Mouse (Mus musculus) T-helper 2 cell (primary cell): ENCODE measurements around the gene Smim17.

ENCODE experiments used
- in situ Hi-C: fragments of 300-600 bp; cut with MboI, MseI; formaldehyde crosslinking; loops from one replicate; pipeline ENCODE4 v1.15.1; 2025; ENCODE audit warnings: high pct_unique_total_duplicates

Gene Smim17

DNA sequence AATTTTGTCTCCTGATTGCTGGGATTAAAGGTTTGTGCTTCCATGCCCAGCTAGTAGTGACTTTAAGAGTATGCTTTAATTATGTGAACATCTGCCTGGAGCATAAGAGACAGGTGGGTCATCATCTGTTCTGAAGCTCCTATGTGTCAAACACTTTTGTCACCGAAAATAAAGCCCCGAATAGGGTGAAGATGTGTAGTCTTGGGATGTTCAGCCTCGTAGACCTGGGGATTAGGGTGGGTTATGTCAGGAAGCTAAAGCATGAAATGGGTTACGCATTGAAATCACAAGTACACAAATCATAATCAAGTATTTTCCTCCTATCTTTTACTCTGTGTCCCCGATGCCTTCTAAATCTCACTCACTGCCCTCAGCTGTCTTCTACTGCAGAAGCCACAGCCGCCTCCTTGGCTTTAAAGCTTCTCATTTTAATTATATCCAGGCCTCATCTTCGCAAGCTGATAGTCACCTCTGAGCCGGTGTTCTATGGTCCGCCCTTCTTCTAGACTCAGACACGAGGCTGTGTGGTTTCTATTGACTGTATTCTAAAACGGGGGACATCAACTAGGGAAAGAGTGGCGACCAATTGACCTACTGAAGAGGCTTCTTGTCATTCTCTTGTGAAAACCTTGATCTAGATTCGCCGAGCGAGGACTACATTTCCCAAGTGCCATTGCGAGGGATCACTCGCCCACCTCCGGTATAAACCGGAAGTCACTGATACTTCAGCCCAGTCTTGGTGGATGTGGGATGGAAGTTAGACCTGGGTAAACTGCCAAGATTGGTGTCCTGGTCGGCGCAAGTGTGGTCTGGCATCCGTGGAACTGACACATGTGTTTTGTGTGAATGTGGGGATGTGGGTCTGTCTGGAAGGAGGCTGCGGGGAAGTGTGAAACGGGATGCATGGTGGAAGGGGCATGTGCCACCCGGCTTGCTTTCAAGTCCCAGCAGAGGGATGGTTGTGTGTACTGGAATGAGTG, at the start of gene Smim17:
TSS of gene Smim17 (plus strand) at position 720 of the 980 bp plus-strand sequence.
- in situ Hi-C loops: loop anchor here (25.0 kb wide), 1 partner anchor 1311 kb away; the partner anchor contains the start of gene Epn1

GRCm38 (mm10) chr7:6358121-6358520, 40.4 kb upstream of the Smim17 start:
- in situ Hi-C loops: loop anchor here (5.0 to 25.0 kb wide), 4 partner anchors 74 to 929 kb away; partner anchors contain the start of genes Gm45844, Peg3 and Usp29

DNA sequence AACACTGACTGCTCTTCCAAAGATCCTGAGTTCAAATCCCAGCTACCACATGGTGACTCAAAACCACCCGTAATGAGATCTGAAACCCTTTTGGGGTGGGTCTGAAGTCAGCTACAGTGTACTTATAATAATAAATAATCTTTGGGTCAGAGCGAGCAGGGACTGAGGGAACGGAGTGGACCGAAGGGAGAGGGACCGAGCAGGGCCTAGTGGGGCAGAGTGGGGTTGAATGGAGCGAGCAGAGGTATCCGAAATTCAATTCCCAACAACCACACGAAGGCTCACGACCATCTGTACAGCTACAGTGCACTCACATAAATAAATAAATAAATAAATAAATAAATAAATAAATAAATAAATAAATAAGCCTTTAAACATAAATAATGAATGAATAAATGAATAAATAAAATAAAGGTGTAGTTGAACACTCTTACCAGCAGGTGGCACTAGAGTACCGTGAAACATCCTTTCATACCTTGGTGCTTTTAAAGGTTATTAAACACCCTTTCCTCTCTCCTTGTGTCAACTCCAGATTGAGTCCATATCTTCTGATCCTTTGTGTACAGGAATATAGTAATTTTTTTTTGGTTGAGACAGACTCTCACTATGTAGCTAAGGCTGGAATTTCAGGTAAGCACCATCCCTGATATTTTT, 39.5 kb upstream of the Smim17 start:
- in situ Hi-C loops: loop anchor here (5.0 to 25.0 kb wide), 4 partner anchors 73 to 928 kb away; partner anchors contain the start of genes Gm45844, Peg3 and Usp29

- in situ Hi-C loops: loop anchor here (5.0 to 25.0 kb wide), 3 partner anchors 377 to 927 kb away; partner anchors contain the start of genes Gm45844, Peg3 and Usp29
Observed at GRCm38 (mm10) chr7:6360477-6361060, 37.9 kb upstream of the Smim17 start.

- in situ Hi-C loops: loop anchor here (5.0 to 25.0 kb wide), 3 partner anchors 376 to 926 kb away; partner anchors contain the start of genes Gm45844, Peg3 and Usp29
Observed at GRCm38 (mm10) chr7:6361756-6362155, 36.8 kb upstream of the Smim17 start.

- in situ Hi-C loops: loop anchor here (5.0 to 25.0 kb wide), 3 partner anchors 375 to 925 kb away; partner anchors contain the start of genes Gm45844, Peg3 and Usp29
Observed at GRCm38 (mm10) chr7:6362268-6363046, 36.1 kb upstream of the Smim17 start.

GRCm38 (mm10) chr7:6363047-6363488, 35.4 kb upstream of the Smim17 start, which contains the start of gene Zfp78:
TSS of gene Zfp78 (plus strand) at chr7:6363280.
- in situ Hi-C loops: loop anchor here (5.0 to 25.0 kb wide), 3 partner anchors 374 to 924 kb away; partner anchors contain the start of genes Gm45844, Peg3 and Usp29

GRCm38 (mm10) chr7:6364761-6365160, 33.8 kb upstream of the Smim17 start:
- in situ Hi-C loops: loop anchor here (5.0 to 25.0 kb wide), 3 partner anchors 373 to 923 kb away; partner anchors contain the start of genes Gm45844, Peg3 and Usp29

DNA sequence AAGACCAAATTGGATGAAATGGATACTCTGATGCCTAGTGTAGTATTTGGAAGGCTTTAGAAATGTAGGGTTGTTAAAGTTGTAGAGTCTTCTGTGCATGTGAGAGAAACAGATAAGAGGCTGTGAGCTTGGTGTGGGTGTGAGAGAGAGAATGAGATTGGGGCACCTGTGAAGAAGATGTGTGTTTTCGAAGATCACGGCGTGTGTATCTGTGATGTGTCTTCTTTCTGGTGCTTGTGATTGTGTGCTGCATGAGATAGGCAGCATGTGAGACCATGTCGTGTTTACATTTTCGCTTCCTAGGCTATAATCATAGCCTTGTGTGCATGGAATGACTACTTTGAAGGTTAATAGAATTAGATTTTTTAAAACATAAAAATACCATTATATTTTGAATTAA, 31.3 kb upstream of the Smim17 start:
- in situ Hi-C loops: loop anchor here (25.0 kb wide), 2 partner anchors 370 to 920 kb away; partner anchors contain the start of genes Gm45844, Peg3 and Usp29

DNA sequence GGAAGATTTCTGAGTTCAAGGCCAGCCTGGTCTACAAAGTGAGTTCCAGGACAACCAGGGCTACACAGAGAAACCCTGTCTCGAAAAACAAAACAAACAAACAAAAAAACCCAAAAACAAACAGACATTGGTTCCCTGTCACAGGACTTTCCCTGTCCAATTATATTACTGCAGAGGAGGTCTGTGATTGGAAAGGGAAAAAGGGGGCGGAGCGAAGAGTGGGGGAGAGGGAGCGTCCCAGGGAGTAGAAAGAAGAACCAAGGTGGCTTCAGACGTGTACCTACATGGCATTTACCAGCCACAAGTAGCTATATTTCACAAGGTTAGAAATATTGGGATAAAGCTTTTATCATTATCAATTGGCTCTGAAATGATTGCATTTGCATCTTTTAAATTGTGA, 30.4 kb upstream of the Smim17 start:
- in situ Hi-C loops: loop anchor here (25.0 kb wide), 2 partner anchors 369 to 919 kb away; partner anchors contain the start of genes Gm45844, Peg3 and Usp29

- in situ Hi-C loops: loop anchor here (25.0 kb wide), 2 partner anchors 368 to 918 kb away; partner anchors contain the start of genes Gm45844, Peg3 and Usp29
Observed at GRCm38 (mm10) chr7:6369460-6369859, 29.1 kb upstream of the Smim17 start.

DNA sequence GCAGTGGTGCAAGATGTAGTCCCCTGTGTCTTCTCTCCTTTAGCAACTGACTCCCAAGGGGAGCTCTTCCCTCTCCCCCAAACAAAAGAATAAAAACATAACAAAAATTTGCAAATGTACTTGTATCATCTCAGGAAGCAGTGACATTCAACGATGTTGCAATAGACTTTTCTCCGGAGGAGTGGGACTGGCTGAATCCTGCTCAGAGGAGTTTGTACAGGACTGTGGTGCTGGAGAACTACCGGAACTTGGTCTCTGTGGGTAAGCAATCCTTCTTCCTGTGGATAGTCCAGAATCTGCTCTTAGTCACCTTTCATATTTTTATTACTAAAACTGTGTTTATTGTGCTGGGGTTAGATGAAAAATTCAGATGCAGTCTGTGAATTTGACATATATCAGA, 25.5 kb upstream of the Smim17 start:
- in situ Hi-C loops: loop anchor here (5.0 to 25.0 kb wide), 3 partner anchors 41 to 914 kb away; partner anchors contain the start of genes Gm45844, Peg3, Usp29 and Zfp583

DNA sequence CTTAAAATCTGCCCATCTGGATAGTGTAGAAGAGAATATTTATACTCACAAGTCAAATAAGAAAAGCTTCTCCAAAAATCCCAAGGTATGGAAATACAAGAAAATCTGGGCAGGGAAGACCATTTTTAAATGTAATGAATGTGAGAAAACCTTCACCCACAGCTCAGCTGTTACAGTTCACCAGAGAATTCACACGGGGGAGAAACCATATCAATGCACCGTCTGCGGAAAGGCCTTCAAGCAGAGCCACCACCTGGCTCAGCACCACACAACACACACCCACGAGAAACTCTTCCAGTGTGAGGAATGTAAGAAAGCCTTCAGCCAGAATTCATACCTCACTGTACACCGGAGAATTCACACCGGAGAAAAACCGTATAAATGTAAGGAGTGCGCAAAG, 20.1 kb upstream of the Smim17 start:
- in situ Hi-C loops: loop anchor here (25.0 kb wide), 1 partner anchor 1291 kb away; the partner anchor contains the start of gene Epn1

- in situ Hi-C loops: loop anchor here (25.0 kb wide), 1 partner anchor 1294 kb away; the partner anchor contains the start of gene Epn1
Observed at GRCm38 (mm10) chr7:6381431-6381830, 17.1 kb upstream of the Smim17 start.

- in situ Hi-C loops: loop anchor here (25.0 kb wide), 1 partner anchor 1296 kb away; the partner anchor contains the start of gene Epn1
Observed at GRCm38 (mm10) chr7:6383044-6383455, 15.5 kb upstream of the Smim17 start, which contains the start of gene Zfp28. TSS of gene Zfp28 (plus strand) at chr7:6383295.

- in situ Hi-C loops: loop anchor here (25.0 kb wide), 1 partner anchor 1297 kb away; the partner anchor contains the start of gene Epn1
Observed at GRCm38 (mm10) chr7:6384011-6384410, 14.5 kb upstream of the Smim17 start.

DNA sequence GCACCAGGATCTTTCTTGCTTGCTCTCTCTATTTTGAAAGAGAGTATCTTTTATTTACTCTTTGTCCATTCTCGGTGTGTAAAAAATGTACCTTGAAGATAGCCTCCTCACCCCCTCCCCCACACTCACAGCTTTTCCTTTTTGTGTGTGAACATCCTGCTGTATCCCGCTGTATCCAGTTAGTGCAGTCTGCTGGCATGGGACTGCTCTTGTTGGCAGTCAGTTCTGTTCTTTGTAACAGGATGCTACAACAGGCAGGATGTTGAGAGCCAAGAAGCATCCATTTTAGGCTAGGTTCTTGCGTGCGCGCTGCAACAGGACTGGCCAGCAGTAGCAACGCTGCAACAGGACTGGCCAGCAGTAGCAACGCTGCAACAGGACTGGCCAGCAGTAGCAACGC, 11.5 kb upstream of the Smim17 start:
- in situ Hi-C loops: loop anchor here (25.0 kb wide), 1 partner anchor 1300 kb away; the partner anchor contains the start of gene Epn1

GRCm38 (mm10) chr7:6388971-6389370, 9.5 kb upstream of the Smim17 start:
- in situ Hi-C loops: loop anchor here (25.0 kb wide), 1 partner anchor 1302 kb away; the partner anchor contains the start of gene Epn1

- in situ Hi-C loops: loop anchor here (25.0 kb wide), 1 partner anchor 1302 kb away; the partner anchor contains the start of gene Epn1
Observed at GRCm38 (mm10) chr7:6389449-6389848, 9.1 kb upstream of the Smim17 start.
